Mouse (Mus musculus) intestine, embryonic 15.5 days (tissue): ENCODE data around the gene Dupd1. TPM values are rescaled to one million over a fixed set of nuclear protein-coding genes. Genes with fewer than 3 reads are reported as not detected.
A peak's percentile ranks its signal among the peaks of the same experiment; 100 is the strongest.

Source experiments
- ATAC-seq: fragments of 200-750 bp; cut with Nextera tagmentation; 2 replicates; pipeline ENCODE4 v1.8.0; 2017; ENCODE audit warnings: moderate TSS enrichment, moderate library complexity
- H3K27ac ChIP-seq: fragments of 300-500 bp; sonication (generic); 2 replicates; pipeline ENCODE4 v1.5.1; 2015; ENCODE audit warnings: mild to moderate bottlenecking, inconsistent platforms
- H3K27me3 ChIP-seq: fragments of 300-500 bp; sonication (generic); replicated peaks from 2 replicates; pipeline ENCODE4 v1.6.1; 2015; ENCODE audit warnings: inconsistent platforms
- H3K36me3 ChIP-seq: fragments of 300-500 bp; sonication (generic); 2 replicates; pipeline ENCODE4 v1.6.1; 2015; ENCODE audit warnings: inconsistent platforms
- H3K4me1 ChIP-seq: fragments of 300-500 bp; sonication (generic); replicated peaks from 2 replicates; pipeline ENCODE4 v1.6.1; 2015; ENCODE audit warnings: inconsistent platforms
- H3K4me2 ChIP-seq: fragments of 300-500 bp; sonication (generic); replicated peaks from 2 replicates; pipeline ENCODE4 v1.6.1; 2015; ENCODE audit warnings: mild to moderate bottlenecking, inconsistent platforms
- H3K4me3 ChIP-seq: fragments of 300-500 bp; sonication (generic); replicated peaks from 2 replicates; pipeline ENCODE4 v1.5.1; 2015; ENCODE audit warnings: inconsistent platforms
- H3K9ac ChIP-seq: fragments of 300-500 bp; sonication (generic); 2 replicates; pipeline ENCODE4 v1.6.1; 2015; ENCODE audit warnings: inconsistent platforms
- H3K9me3 ChIP-seq: fragments of 300-500 bp; sonication (generic); 2 replicates; pipeline ENCODE4 v1.6.1; 2016; ENCODE audit warnings: inconsistent platforms
- WGBS: fragments of 180-500 bp; shearing (Covaris S2); methylation state at CpG from one replicate; pipeline ENCODE4 v1.1.7; 2015; 5-methylcytosine and 5-hydroxymethylcytosine counted together
- polyA plus RNA-seq: library from polyadenylated mRNA; unstranded; fragments of >200 nt; fragmentation: Nextera tagmentation; extraction: Ambion mirVana; gene quantifications from 2 replicates; pipeline ENCODE4 v1.2.1, GENCODE M21; 2015

Gene Dupd1
- polyA plus RNA-seq, result not detected in 2 replicates

GRCm38 (mm10) chr14:21714486-21714885 lies at the start of gene Dupd1:
Gene Dupd1 (minus strand): TSS chr14:21714576.
- Histone ChIP-seq H3K36me3 (no peaks in the 10 kb centered on the region), H3K27ac (no peak within 1 kb of the TSS), H3K4me3 (no peak within 1 kb of the TSS), H3K27me3 (no peaks in the 10 kb centered on the region), H3K9ac (no peak within 1 kb of the TSS), H3K4me1 (no peaks in the 10 kb centered on the region; the same call in 1 of the 2 replicates), H3K9me3 (no peaks in the 10 kb centered on the region), H3K4me2 (no peak within 1 kb of the TSS)
- ATAC-seq, result no peak
- WGBS, result 69% methylated on average over 5 of the region's 5 CpGs

GRCm38 (mm10) chr14:21763736-21764135 lies 49.4 kb upstream of the Dupd1 start:
- 91% methylated on average over 3 of the region's 3 CpGs for WGBS
- ATAC-seq, result no peak
- H3K9me3 ChIP-seq, result no peaks in the 10 kb centered on the region
- H3K36me3 ChIP-seq, result no peaks in the 10 kb centered on the region
- H3K9ac ChIP-seq, result no peak overlapping the region
- H3K4me2 ChIP-seq, result no peak overlapping the region
- no peak overlapping the region for H3K4me3 ChIP-seq
- peaks cover 8% of the 10 kb centered on the region; the same call in 1 of the 2 replicates for H3K4me1 ChIP-seq
- no peak overlapping the region for H3K27ac ChIP-seq
- no peaks in the 10 kb centered on the region for H3K27me3 ChIP-seq

GRCm38 (mm10) chr14:21761560-21761959 lies 47.2 kb upstream of the Dupd1 start:
- no peak overlapping the region for H3K9ac ChIP-seq
- H3K4me2 ChIP-seq, result no peak overlapping the region
- no peak for ATAC-seq
- no peak overlapping the region for H3K4me3 ChIP-seq
- no peak overlapping the region for H3K27ac ChIP-seq
- H3K36me3 ChIP-seq, result no peaks in the 10 kb centered on the region
- H3K27me3 ChIP-seq, result no peaks in the 10 kb centered on the region
- no peaks in the 10 kb centered on the region for H3K9me3 ChIP-seq
- H3K4me1 ChIP-seq, result peaks cover 5% of the 10 kb centered on the region; the same call in 1 of the 2 replicates
- WGBS, result 84% methylated on average over 9 of the region's 9 CpGs

DNA sequence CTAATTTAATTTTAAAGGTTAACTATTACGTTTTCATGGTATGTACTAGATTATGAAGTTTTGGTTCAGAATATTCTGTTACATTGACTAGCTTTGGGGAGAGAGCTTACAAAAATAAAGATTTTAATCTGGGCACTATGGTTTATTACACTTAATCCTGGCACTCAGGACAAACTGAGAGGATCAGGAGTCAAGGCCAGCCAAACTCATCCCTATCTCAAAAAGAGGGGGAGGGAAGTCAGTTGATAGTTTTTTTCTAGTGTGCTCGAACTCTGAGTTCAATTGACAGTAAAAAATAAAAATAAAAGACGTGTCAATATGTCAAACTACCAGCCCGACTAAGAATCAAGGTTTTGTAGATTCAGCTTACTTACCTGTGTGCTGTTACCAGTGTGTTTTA lies 39.0 kb upstream of the Dupd1 start:
- Histone ChIP-seq H3K27ac (no peak overlapping the region), H3K9ac (no peak overlapping the region), H3K4me1 (0 out of 2 replicates have a peak, but pooled peaks cover 3% of the 10 kb centered on the region), H3K9me3 (no peaks in the 10 kb centered on the region), H3K27me3 (no peaks in the 10 kb centered on the region), H3K4me3 (no peak overlapping the region), H3K36me3 (no peaks in the 10 kb centered on the region), H3K4me2 (no peak overlapping the region)
- WGBS, result 75% methylated on average over 4 of the region's 4 CpGs
- no peak for ATAC-seq

DNA sequence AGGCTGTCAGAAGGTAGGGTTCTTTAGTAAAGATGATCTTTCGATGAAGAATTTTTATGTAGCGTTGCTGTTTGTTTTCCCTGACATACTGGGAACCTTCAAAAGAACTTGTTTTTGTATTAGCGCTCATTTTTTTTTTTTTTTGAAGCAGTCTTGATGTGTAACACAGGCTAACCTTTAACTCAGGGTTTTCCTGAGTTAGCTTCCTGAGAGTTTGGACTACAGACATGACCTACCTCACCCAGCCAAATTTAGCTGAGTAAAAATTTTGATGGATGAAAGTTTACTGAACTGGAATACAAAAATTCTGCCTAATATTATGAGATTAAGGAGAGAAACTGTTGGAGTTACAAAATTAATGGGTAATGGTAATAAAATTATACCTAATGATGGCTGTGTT lies 38.0 kb upstream of the Dupd1 start:
- Histone ChIP-seq H3K4me3 (no peak overlapping the region), H3K9me3 (no peaks in the 10 kb centered on the region), H3K27ac (no peak overlapping the region), H3K36me3 (no peaks in the 10 kb centered on the region), H3K4me1 (0 out of 2 replicates have a peak, but pooled peaks cover 3% of the 10 kb centered on the region), H3K27me3 (no peaks in the 10 kb centered on the region), H3K4me2 (no peak overlapping the region; the same call in 1 of the 2 replicates), H3K9ac (no peak overlapping the region)
- ATAC-seq, result no peak
- WGBS, result 93% methylated on average over 3 of the region's 3 CpGs

DNA sequence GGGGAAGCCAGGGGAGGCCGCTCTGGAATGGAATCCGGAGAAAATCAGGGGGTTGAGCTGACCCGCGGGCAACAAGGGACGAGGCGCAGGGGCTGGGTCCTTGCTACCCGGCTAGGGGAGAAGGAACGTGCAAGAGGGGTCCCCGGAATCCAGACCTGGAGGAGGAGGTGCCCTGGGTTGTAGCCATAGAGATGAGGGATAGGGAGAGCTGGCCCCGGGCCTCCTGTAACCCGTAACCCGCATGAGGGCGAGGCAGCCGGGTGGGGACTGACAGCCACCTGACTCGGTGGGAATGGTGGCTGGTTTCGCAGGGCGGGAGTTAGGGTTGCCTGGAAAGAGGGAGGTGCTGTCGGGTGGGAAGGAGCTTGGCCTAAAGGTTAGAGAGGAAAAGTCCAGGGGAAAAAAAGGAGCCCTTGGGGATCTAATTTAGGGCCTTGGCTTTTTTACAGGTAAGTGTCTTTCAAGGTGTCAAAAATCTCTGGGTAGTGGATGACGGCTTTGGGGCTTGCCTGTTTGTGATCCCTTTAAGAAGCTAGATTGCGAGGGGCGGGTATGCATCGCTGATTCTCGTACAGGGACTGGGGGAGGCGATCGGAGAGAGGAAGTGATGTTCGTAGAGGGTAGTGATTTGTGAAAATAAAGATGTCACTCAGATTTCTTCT lies 36.6 kb upstream of the Dupd1 start, which contains the start of gene Dusp13:
Gene Dusp13 (minus strand): TSS at position 301 of the 662 bp plus-strand sequence.
- Histone ChIP-seq H3K27ac (peak within 1 kb of the TSS; percentile 86), H3K4me3 (peak within 1 kb of the TSS; percentile 84), H3K36me3 (no peaks in the 10 kb centered on the region), H3K27me3 (no peaks in the 10 kb centered on the region), H3K4me1 (0 out of 2 replicates have a peak, but pooled peaks cover 3% of the 10 kb centered on the region), H3K9ac (peak within 1 kb of the TSS; percentile 86), H3K9me3 (no peaks in the 10 kb centered on the region), H3K4me2 (peak within 1 kb of the TSS; percentile 65)
- under 1% methylated on average over 26 of the region's 26 CpGs for WGBS
- peak; percentile 88 for ATAC-seq

- H3K4me3 ChIP-seq, result peak within 1 kb of the TSS; percentile 84
- H3K4me2 ChIP-seq, result peak within 1 kb of the TSS; percentile 65
- peak; percentile 87 for ATAC-seq
- 6% methylated on average over 52 of the region's 52 CpGs for WGBS
- H3K36me3 ChIP-seq, result no peaks in the 10 kb centered on the region
- H3K27me3 ChIP-seq, result no peaks in the 10 kb centered on the region
- H3K9ac ChIP-seq, result peak within 1 kb of the TSS; percentile 86
- H3K9me3 ChIP-seq, result no peaks in the 10 kb centered on the region
- peak within 1 kb of the TSS; percentile 86 for H3K27ac ChIP-seq
- 0 out of 2 replicates have a peak, but pooled peaks cover 3% of the 10 kb centered on the region for H3K4me1 ChIP-seq
Measured at GRCm38 (mm10) chr14:21750008-21750880, 35.9 kb upstream of the Dupd1 start, which contains the start of gene Samd8. Gene Samd8 (plus strand): TSS chr14:21750531.

DNA sequence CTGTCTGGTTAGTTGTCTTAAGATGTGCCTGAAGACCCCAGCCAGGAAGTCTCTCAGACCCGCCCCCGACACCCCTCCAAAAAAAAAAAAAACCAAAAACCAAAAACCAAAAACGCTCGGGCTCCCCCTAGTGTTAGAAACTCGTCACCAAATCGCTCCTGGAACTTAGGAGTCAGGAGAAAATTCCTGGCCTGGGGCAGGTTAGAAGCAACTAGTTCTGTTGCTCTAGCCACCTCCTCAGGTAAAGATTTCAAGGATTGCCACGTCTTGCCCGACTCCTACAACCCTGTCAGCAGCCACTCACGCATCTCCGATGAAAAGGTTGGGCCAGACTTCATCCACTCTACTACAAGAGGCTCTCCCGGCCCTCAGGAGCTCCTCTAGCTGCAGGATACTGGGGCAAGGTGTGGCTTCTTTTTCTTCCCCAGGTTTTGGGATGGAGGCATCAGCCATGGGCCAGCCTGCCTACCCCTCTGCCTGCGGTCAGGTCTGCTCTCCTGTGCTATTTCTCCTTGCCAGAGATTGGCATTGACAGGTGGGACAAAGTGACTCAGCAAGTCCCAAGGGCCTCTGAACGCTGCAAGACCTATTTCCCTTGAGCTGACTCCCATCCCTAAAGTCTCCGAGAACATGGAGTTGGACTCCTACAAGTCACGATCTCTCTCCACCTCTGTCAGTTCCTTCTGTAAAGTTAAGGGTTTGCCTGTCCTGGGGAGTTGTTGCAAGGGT lies 33.9 kb upstream of the Dupd1 start:
- H3K4me1 ChIP-seq, result 0 out of 2 replicates have a peak, but pooled peaks cover 3% of the 10 kb centered on the region

GRCm38 (mm10) chr14:21747436-21748141 lies 33.2 kb upstream of the Dupd1 start:
- Histone ChIP-seq H3K4me2 (no peak overlapping the region), H3K27ac (no peak overlapping the region), H3K4me3 (no peak overlapping the region), H3K36me3 (no peaks in the 10 kb centered on the region), H3K4me1 (0 out of 2 replicates have a peak, but pooled peaks cover 3% of the 10 kb centered on the region), H3K27me3 (no peaks in the 10 kb centered on the region), H3K9ac (no peak overlapping the region), H3K9me3 (no peaks in the 10 kb centered on the region)
- 72% methylated on average over 14 of the region's 14 CpGs for WGBS
- no peak for ATAC-seq

More for the DNA sequence above, 33.9 kb upstream of the Dupd1 start:
- no peak for ATAC-seq
- H3K36me3 ChIP-seq, result no peaks in the 10 kb centered on the region
- no peak overlapping the region for H3K4me3 ChIP-seq
- H3K9me3 ChIP-seq, result no peaks in the 10 kb centered on the region
- no peak overlapping the region for H3K9ac ChIP-seq
- no peak overlapping the region for H3K4me2 ChIP-seq
- H3K27me3 ChIP-seq, result no peaks in the 10 kb centered on the region
- 45% methylated on average over 15 of the region's 15 CpGs for WGBS
- H3K27ac ChIP-seq, result no peak overlapping the region

GRCm38 (mm10) chr14:21746846-21747245 lies 32.5 kb upstream of the Dupd1 start:
- Histone ChIP-seq H3K9ac (no peak overlapping the region), H3K36me3 (no peaks in the 10 kb centered on the region), H3K27ac (no peak overlapping the region), H3K4me3 (no peak overlapping the region), H3K27me3 (no peaks in the 10 kb centered on the region), H3K9me3 (no peaks in the 10 kb centered on the region), H3K4me2 (no peak overlapping the region), H3K4me1 (no peaks in the 10 kb centered on the region)
- WGBS, result 82% methylated on average over 2 of the region's 2 CpGs
- ATAC-seq, result no peak

GRCm38 (mm10) chr14:21746251-21746650 lies 31.9 kb upstream of the Dupd1 start:
- Histone ChIP-seq H3K27me3 (no peaks in the 10 kb centered on the region), H3K36me3 (no peaks in the 10 kb centered on the region), H3K4me2 (no peak overlapping the region), H3K9ac (no peak overlapping the region), H3K4me1 (no peaks in the 10 kb centered on the region), H3K27ac (no peak overlapping the region), H3K4me3 (no peak overlapping the region), H3K9me3 (no peaks in the 10 kb centered on the region)
- WGBS, result 91% methylated on average over 8 of the region's 8 CpGs
- ATAC-seq, result no peak
